Mouse (Mus musculus) liver, postnatal 0 days (tissue): Measurements from ENCODE around the gene Man1c1. TPM values are rescaled to one million over a fixed set of nuclear protein-coding genes. Genes with fewer than 3 reads are reported as not detected.

Experiments
- ATAC-seq: fragments of 200-750 bp; cut with Nextera tagmentation; 2 replicates; pipeline ENCODE4 v1.8.0; 2017; ENCODE audit warnings: mild to moderate bottlenecking, moderate library complexity
- DNase-seq: peaks from one replicate; pipeline ENCODE4 v3.0.0-alpha.2; 2016
- H3K27ac ChIP-seq: fragments of 300-500 bp; sonication (generic); 2 replicates; pipeline ENCODE4 v1.5.1; 2014; ENCODE audit warnings: antibody characterized with exemption, moderate library complexity, mild to moderate bottlenecking, low read depth
- H3K27me3 ChIP-seq: fragments of 300-500 bp; sonication (generic); 2 replicates; pipeline ENCODE4 v1.6.1; 2014; ENCODE audit warnings: low read length, control low read depth, mixed read lengths; ENCODE audit not compliant: insufficient read depth
- H3K36me3 ChIP-seq: fragments of 300-500 bp; sonication (generic); replicated peaks from 2 replicates; pipeline ENCODE4 v1.6.1; 2014; ENCODE audit warnings: mild to moderate bottlenecking, control low read depth, low read length, moderate library complexity, mixed read lengths; ENCODE audit not compliant: insufficient read depth
- H3K4me1 ChIP-seq: fragments of 300-500 bp; sonication (generic); 2 replicates; pipeline ENCODE4 v1.6.1; 2014; ENCODE audit warnings: antibody characterized with exemption, mild to moderate bottlenecking, control low read depth; ENCODE audit not compliant: insufficient read depth
- H3K4me2 ChIP-seq: fragments of 300-500 bp; sonication (generic); 2 replicates; pipeline ENCODE4 v1.6.1; 2014; ENCODE audit warnings: low read depth, mild to moderate bottlenecking, low read length, moderate library complexity, mixed read lengths
- H3K4me3 ChIP-seq: fragments of 300-500 bp; sonication (generic); 2 replicates; pipeline ENCODE4 v1.5.1; 2014; ENCODE audit warnings: low read depth, low read length
- H3K9ac ChIP-seq: fragments of 300-500 bp; sonication (generic); replicated peaks from 2 replicates; pipeline ENCODE4 v1.6.1; 2014; ENCODE audit warnings: mild to moderate bottlenecking, moderate library complexity
- H3K9me3 ChIP-seq: fragments of 300-500 bp; sonication (generic); 2 replicates; pipeline ENCODE4 v1.6.1; 2016; ENCODE audit warnings: mild to moderate bottlenecking, control low read depth, low read length, mixed read lengths
- CTCF ChIP-seq: sonication (generic); IDR thresholded peaks from 2 replicates; pipeline ENCODE4 v1.5.1; 2016; ENCODE audit warnings: antibody characterized with exemption, low read depth
- EP300 ChIP-seq: IDR thresholded peaks from 2 replicates; pipeline ENCODE4 v1.6.1; 2016; ENCODE audit warnings: antibody characterized with exemption, low read depth, mild to moderate bottlenecking
- WGBS: fragments of 180-500 bp; shearing (Covaris S2); extraction: QIAGEN DNeasy Blood & Tissue Kit; methylation state at CpG from one replicate; pipeline ENCODE4 v1.1.7; 2014; ENCODE audit not compliant: insufficient replicate concordance; 5-methylcytosine and 5-hydroxymethylcytosine counted together
- polyA plus RNA-seq: library from polyadenylated mRNA; unstranded; fragments of >200 nt; fragmentation: Nextera tagmentation; extraction: Ambion mirVana; gene quantifications from 2 replicates; pipeline ENCODE4 v1.2.1, GENCODE M21; 2015

The Man1c1 gene
- polyA plus RNA-seq, 1 experiment from 2014 or later: 1.5 TPM

- 79% methylated on average over 9 of the region's 9 CpGs for WGBS
- peaks cover 5% of the 10 kb centered on the region for H3K36me3 ChIP-seq
- peaks cover 8% of the 10 kb centered on the region for H3K4me1 ChIP-seq
- no peaks in the 10 kb centered on the region for H3K9me3 ChIP-seq
- H3K4me2 ChIP-seq: no peak overlapping the region
- DNase-seq (no peak), ATAC-seq (0 out of 2 replicates have a peak, but pooled peaks have one; percentile 2)
- H3K27ac ChIP-seq: no peak overlapping the region
- H3K4me3 ChIP-seq: no peak overlapping the region
- no peak overlapping the region for H3K9ac ChIP-seq
- TF ChIP-seq EP300: no peak
- no peaks in the 10 kb centered on the region for H3K27me3 ChIP-seq
Measured at GRCm38 (mm10) chr4:134542726-134543125, 161.4 kb downstream of the Man1c1 start.

GRCm38 (mm10) chr4:134538997-134539580, 165.0 kb downstream of the Man1c1 start:
- no peak for ATAC-seq
- no peak for DNase-seq
- Histone ChIP-seq H3K27ac (no peak overlapping the region), H3K36me3 (peaks cover 4% of the 10 kb centered on the region), H3K9ac (no peak overlapping the region), H3K9me3 (no peaks in the 10 kb centered on the region), H3K4me1 (peaks cover 11% of the 10 kb centered on the region), H3K4me3 (no peak overlapping the region), H3K27me3 (no peaks in the 10 kb centered on the region), H3K4me2 (no peak overlapping the region)
- WGBS: 82% methylated on average over 10 of the region's 10 CpGs
- TF ChIP-seq CTCF: no peak
- no peak for TF ChIP-seq EP300

- no peaks in the 10 kb centered on the region for H3K27me3 ChIP-seq
- peak overlapping the region; percentile 93 for H3K4me3 ChIP-seq
- TF ChIP-seq EP300: no peak
- no peak for TF ChIP-seq CTCF
- H3K27ac ChIP-seq: peak overlapping the region; percentile 44
- no peaks in the 10 kb centered on the region for H3K9me3 ChIP-seq
- 5% methylated on average over 8 of the region's 8 CpGs for WGBS
- H3K4me1 ChIP-seq: peaks cover 28% of the 10 kb centered on the region
- ATAC-seq: peak; percentile 3; the same call in 1 of the 2 replicates
- peak overlapping the region; percentile 100 for H3K4me2 ChIP-seq
- H3K9ac ChIP-seq: peak overlapping the region; percentile 92
- no peak for DNase-seq
- H3K36me3 ChIP-seq: peaks cover 14% of the 10 kb centered on the region
Measured at GRCm38 (mm10) chr4:134535787-134536151, 168.3 kb downstream of the Man1c1 start.

GRCm38 (mm10) chr4:134534932-134535786, 168.9 kb downstream of the Man1c1 start, which contains the start of gene Mtfr1l:
Gene Mtfr1l (minus strand): TSS chr4:134535387.
- H3K9me3 ChIP-seq: no peaks in the 10 kb centered on the region
- ATAC-seq (peak; percentile 96), DNase-seq (peak; percentile 99)
- peak within 1 kb of the TSS; percentile 92 for H3K9ac ChIP-seq
- peak within 1 kb of the TSS; percentile 100 for H3K4me2 ChIP-seq
- peak within 1 kb of the TSS; percentile 93 for H3K4me3 ChIP-seq
- H3K36me3 ChIP-seq: peaks cover 20% of the 10 kb centered on the region
- H3K27ac ChIP-seq: peak within 1 kb of the TSS; percentile 93
- peaks cover 28% of the 10 kb centered on the region for H3K4me1 ChIP-seq
- under 1% methylated on average over 69 of the region's 71 CpGs for WGBS
- no peak for TF ChIP-seq EP300
- no peak for TF ChIP-seq CTCF
- no peaks in the 10 kb centered on the region for H3K27me3 ChIP-seq

- TF ChIP-seq CTCF (no peak), EP300 (no peak)
- peak overlapping the region; percentile 93 for H3K27ac ChIP-seq
- H3K36me3 ChIP-seq: peaks cover 28% of the 10 kb centered on the region
- H3K27me3 ChIP-seq: no peaks in the 10 kb centered on the region
- peaks cover 28% of the 10 kb centered on the region for H3K4me1 ChIP-seq
- H3K4me3 ChIP-seq: peak overlapping the region; percentile 93
- WGBS: under 1% methylated on average over 56 of the region's 57 CpGs
- DNase-seq: peak; percentile 84
- peak overlapping the region; percentile 92 for H3K9ac ChIP-seq
- peak overlapping the region; percentile 100 for H3K4me2 ChIP-seq
- no peaks in the 10 kb centered on the region for H3K9me3 ChIP-seq
- peak; percentile 19 for ATAC-seq
Measured at GRCm38 (mm10) chr4:134534124-134534886, 169.8 kb downstream of the Man1c1 start.

- ATAC-seq (no peak), DNase-seq (no peak)
- TF ChIP-seq EP300 (no peak), CTCF (no peak)
- no peaks in the 10 kb centered on the region for H3K27me3 ChIP-seq
- no peak overlapping the region for H3K4me3 ChIP-seq
- peak overlapping the region; percentile 92; the same call in 1 of the 2 replicates for H3K9ac ChIP-seq
- WGBS: 86% methylated on average over 4 of the region's 4 CpGs
- H3K36me3 ChIP-seq: peaks cover 35% of the 10 kb centered on the region
- H3K4me1 ChIP-seq: peaks cover 28% of the 10 kb centered on the region
- H3K4me2 ChIP-seq: peak overlapping the region; percentile 100
- no peaks in the 10 kb centered on the region for H3K9me3 ChIP-seq
- H3K27ac ChIP-seq: no peak overlapping the region; the same call in 1 of the 2 replicates
Measured at GRCm38 (mm10) chr4:134533421-134533820, 170.7 kb downstream of the Man1c1 start.
